In the genomic region with DNA sequence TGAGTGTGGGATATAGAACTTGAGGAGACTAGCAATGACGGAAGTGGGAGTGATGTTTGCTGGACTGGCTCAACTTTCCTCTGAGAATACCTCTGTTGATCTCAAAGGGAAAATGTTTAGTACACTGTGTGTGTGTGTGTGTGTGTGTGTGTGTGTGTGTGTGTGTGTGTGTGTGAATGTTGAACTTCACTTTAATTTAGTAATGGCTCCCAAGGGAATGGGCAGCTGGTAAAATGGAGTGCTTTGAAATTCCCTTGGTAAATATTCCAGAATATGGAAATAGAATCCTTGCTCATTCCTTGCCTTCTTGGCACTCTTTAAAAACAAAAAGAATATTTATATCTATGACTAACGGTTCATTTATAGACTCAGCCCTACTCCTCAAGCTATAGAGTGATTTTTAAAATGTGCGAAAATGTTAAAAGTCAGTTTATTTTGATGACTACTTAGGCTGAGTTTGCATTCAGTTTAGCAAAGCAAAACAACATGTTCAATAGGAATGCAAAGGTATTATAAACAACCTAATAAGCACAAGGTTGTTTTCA, we compare ENCODE assay signal across 13 mouse cellular contexts.
"Had no signal": no experiment of that assay in that cellular context is flagged by ENCODE, and none has a peak within 500 bp of the region (broad histone marks: within the 10 kb centered on the region; RNA-seq: fewer than 3 reads in every experiment).

No protein-coding gene starts in this region.

- H3K4me1 ChIP-seq: kidney, embryonic 15.5 days; limb, embryonic 13.5 days; midbrain, embryonic 15.5 days; neural tube, embryonic 12.5 days had no signal

- DNase-seq: kidney, adult 2 months; kidney, postnatal 14 days; left cerebral cortex, postnatal 4 days; lung, adult 18-20 months; right cerebral cortex, postnatal 25 days; thymus, adult 18-20 months; thymus, postnatal 25 days had no signal

- H3K36me3 ChIP-seq: kidney, embryonic 15.5 days; limb, embryonic 13.5 days; midbrain, embryonic 15.5 days; neural tube, embryonic 12.5 days had no signal

- H3K27ac ChIP-seq: kidney, embryonic 15.5 days; limb, embryonic 13.5 days; liver, embryonic 14.5 days; midbrain, embryonic 15.5 days; neural tube, embryonic 12.5 days; stomach, postnatal 0 days had no signal

- H3K9me3 ChIP-seq: kidney, embryonic 15.5 days; limb, embryonic 13.5 days; midbrain, embryonic 15.5 days; neural tube, embryonic 12.5 days had no signal

- H3K27me3 ChIP-seq: kidney, embryonic 15.5 days; limb, embryonic 13.5 days; midbrain, embryonic 15.5 days; neural tube, embryonic 12.5 days had no signal

- ATAC-seq: midbrain, embryonic 15.5 days had no signal

- H3K4me3 ChIP-seq: kidney, embryonic 15.5 days; limb, embryonic 13.5 days; midbrain, embryonic 15.5 days; neural tube, embryonic 12.5 days had no signal
